Mouse (Mus musculus) limb, embryonic 11.5 days (tissue): ENCODE measurements around the gene 4933434E20Rik. TPM values are rescaled to one million over a fixed set of nuclear protein-coding genes. Genes with fewer than 3 reads are reported as not detected.

ENCODE experiments used
- ATAC-seq: fragments of 200-750 bp; cut with Nextera tagmentation; 2 replicates; pipeline ENCODE4 v1.8.0; 2017; ENCODE audit warnings: low read depth; ENCODE audit not compliant: insufficient number of reproducible peaks, low FRiP score, low TSS enrichment
- DNase-seq: peaks from one replicate; pipeline ENCODE4 v3.0.0-alpha.2; 2015; ENCODE audit warnings: low spot score
- H3K27ac ChIP-seq: fragments of 300-500 bp; sonication (generic); replicated peaks from 2 replicates; pipeline ENCODE4 v1.5.1; 2014; ENCODE audit warnings: low read depth, mild to moderate bottlenecking, low read length
- H3K27me3 ChIP-seq: fragments of 300-500 bp; sonication (generic); 2 replicates; pipeline ENCODE4 v1.6.1; 2014; ENCODE audit warnings: mild to moderate bottlenecking, low read length, mixed read lengths; ENCODE audit not compliant: control insufficient read depth, insufficient read depth
- H3K36me3 ChIP-seq: fragments of 300-500 bp; sonication (generic); 2 replicates; pipeline ENCODE4 v1.6.1; 2014; ENCODE audit warnings: mild to moderate bottlenecking, low read length, moderate library complexity, mixed read lengths; ENCODE audit not compliant: control insufficient read depth, insufficient read depth
- H3K4me1 ChIP-seq: fragments of 300-500 bp; sonication (generic); 2 replicates; pipeline ENCODE4 v1.6.1; 2014; ENCODE audit warnings: low read length, mixed read lengths; ENCODE audit not compliant: control insufficient read depth, insufficient read depth
- H3K4me2 ChIP-seq: fragments of 300-500 bp; sonication (generic); 2 replicates; pipeline ENCODE4 v1.6.1; 2014; ENCODE audit warnings: low read depth, mild to moderate bottlenecking, moderate library complexity; ENCODE audit not compliant: severe bottlenecking
- H3K4me3 ChIP-seq: fragments of 300-500 bp; sonication (generic); 2 replicates; pipeline ENCODE4 v1.5.1; 2014; ENCODE audit warnings: low read depth, low read length
- H3K9ac ChIP-seq: fragments of 300-500 bp; sonication (generic); 2 replicates; pipeline ENCODE4 v1.6.1; 2014; ENCODE audit warnings: mild to moderate bottlenecking, low read length
- H3K9me3 ChIP-seq: fragments of 300-500 bp; sonication (generic); 2 replicates; pipeline ENCODE4 v1.6.1; 2016; ENCODE audit warnings: low read length; ENCODE audit not compliant: control insufficient read depth
- WGBS: fragments of 180-500 bp; shearing (Covaris S2); extraction: QIAGEN DNeasy Blood & Tissue Kit; methylation state at CpG from one replicate; pipeline ENCODE4 v1.1.7; 2014; 5-methylcytosine and 5-hydroxymethylcytosine counted together
- polyA plus RNA-seq: library from polyadenylated mRNA; unstranded; fragments of >200 nt; fragmentation: Nextera tagmentation; extraction: Ambion mirVana; gene quantifications from 2 replicates; pipeline ENCODE4 v1.2.1, GENCODE M21; 2014

The 4933434E20Rik gene
- polyA plus RNA-seq, 1 experiment from 2014 or later, result 175 TPM

DNA sequence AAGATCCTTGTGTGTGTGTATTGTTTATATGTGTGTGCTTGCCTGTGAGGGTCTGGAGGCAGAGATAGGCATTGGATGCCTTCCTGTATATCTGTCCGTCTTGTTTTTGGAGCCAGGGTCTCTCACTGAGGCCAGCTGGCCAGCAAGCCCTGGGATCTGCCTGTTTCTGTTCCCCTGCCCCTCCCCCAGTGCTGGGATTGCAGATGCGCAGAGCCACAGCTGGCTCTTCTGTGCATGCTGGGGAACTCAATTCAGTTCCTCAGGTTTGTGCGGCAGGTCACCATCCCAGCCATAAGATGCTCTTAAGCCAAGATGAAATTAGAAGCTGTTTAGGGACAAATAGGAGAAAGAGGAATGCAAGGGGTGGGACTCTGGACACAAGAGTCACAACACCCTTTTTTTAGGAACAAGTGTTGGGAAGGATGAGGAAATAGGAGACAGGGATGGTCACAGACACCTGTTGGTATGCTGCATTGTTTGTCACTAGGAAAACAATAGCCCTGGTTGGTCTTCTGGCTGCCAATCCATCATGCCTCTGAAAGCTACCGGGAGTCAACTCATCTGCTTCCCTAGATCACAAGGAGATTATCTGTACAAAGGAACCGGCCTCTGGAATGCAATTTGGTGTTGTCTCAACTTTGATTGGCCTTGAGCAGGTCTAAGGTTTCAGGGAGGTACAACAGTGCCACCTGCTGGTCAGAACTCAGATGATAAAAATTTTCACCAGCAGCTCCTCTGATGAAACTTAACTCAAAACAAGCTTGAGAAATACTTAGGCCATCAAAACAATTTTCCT is 25.7 kb downstream of the 4933434E20Rik start:
- H3K27me3 ChIP-seq, result no peaks in the 10 kb centered on the region
- ATAC-seq, result no peak
- 13% methylated on average over 5 of the region's 5 CpGs for WGBS
- H3K36me3 ChIP-seq, result no peaks in the 10 kb centered on the region
- H3K27ac ChIP-seq, result no peak overlapping the region
- peaks cover 16% of the 10 kb centered on the region for H3K4me1 ChIP-seq
- no peak overlapping the region; the same call in 1 of the 2 replicates for H3K4me2 ChIP-seq
- no peak overlapping the region for H3K4me3 ChIP-seq
- peak; percentile 90 for DNase-seq
- no peak overlapping the region for H3K9ac ChIP-seq
- no peaks in the 10 kb centered on the region for H3K9me3 ChIP-seq

DNA sequence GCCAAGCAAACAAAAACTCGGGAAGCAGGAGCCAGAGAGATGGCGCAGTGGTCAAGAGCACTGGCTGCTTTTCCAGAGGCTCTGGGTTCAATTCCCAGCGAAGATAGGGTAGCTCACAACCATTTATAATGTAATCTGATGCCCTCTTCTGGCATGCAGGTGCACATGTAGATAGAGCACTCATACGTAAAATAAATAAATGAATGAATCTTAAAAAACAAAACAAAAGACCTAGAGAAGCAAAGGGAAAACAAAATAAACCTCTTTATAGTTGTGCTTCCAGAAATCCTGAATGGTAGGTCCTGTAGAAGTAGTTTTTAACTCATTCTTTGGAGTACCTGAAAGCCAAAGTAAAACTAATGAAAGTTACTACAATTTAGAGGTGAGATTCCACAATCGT is 26.8 kb downstream of the 4933434E20Rik start:
- Histone ChIP-seq H3K27me3 (no peaks in the 10 kb centered on the region), H3K9me3 (no peaks in the 10 kb centered on the region), H3K9ac (no peak overlapping the region), H3K4me3 (no peak overlapping the region), H3K4me1 (peaks cover 21% of the 10 kb centered on the region), H3K36me3 (no peaks in the 10 kb centered on the region), H3K27ac (no peak overlapping the region), H3K4me2 (no peak overlapping the region)
- 57% methylated on average over 5 of the region's 5 CpGs for WGBS
- ATAC-seq, result no peak
- DNase-seq, result no peak

DNA sequence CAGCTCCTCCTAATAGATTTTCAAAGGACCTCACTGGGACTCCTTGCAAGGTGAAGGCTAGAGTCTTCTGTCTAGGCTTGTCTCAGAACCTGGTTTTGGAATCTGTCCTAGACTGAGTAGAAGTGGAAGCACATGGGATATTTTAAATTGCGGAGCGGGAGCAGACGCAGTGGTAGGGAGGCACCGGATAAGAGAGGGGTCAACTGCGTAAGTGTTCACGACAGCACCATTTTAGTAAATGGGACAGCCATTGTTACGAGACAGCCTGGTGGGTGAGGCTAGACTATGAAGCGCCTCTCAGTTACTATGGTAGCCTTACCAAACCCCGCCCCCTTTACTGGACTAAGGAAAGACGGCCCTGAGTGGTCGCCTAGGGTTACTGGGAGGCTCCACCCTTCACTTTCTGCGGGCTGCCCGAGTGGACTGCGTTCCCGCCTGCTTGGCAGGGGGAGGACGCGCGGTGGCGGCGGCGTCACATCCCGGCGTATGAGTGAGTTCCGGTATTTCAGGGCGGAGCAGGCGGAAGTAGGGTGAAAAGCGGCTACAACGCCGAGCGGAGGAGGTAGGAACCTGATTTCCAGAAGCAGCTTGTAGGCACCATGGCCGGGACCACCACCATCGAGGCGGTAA is 27.8 kb downstream of the 4933434E20Rik start:
- WGBS, result under 1% methylated on average over 33 of the region's 33 CpGs
- no peaks in the 10 kb centered on the region for H3K9me3 ChIP-seq
- ATAC-seq (peak; percentile 95), DNase-seq (peak; percentile 96)
- H3K4me3 ChIP-seq, result peak overlapping the region; percentile 81
- H3K36me3 ChIP-seq, result no peaks in the 10 kb centered on the region
- peak overlapping the region; percentile 93 for H3K27ac ChIP-seq
- no peaks in the 10 kb centered on the region for H3K27me3 ChIP-seq
- H3K4me2 ChIP-seq, result peak overlapping the region; percentile 76
- H3K4me1 ChIP-seq, result peaks cover 27% of the 10 kb centered on the region
- peak overlapping the region; percentile 78 for H3K9ac ChIP-seq

DNA sequence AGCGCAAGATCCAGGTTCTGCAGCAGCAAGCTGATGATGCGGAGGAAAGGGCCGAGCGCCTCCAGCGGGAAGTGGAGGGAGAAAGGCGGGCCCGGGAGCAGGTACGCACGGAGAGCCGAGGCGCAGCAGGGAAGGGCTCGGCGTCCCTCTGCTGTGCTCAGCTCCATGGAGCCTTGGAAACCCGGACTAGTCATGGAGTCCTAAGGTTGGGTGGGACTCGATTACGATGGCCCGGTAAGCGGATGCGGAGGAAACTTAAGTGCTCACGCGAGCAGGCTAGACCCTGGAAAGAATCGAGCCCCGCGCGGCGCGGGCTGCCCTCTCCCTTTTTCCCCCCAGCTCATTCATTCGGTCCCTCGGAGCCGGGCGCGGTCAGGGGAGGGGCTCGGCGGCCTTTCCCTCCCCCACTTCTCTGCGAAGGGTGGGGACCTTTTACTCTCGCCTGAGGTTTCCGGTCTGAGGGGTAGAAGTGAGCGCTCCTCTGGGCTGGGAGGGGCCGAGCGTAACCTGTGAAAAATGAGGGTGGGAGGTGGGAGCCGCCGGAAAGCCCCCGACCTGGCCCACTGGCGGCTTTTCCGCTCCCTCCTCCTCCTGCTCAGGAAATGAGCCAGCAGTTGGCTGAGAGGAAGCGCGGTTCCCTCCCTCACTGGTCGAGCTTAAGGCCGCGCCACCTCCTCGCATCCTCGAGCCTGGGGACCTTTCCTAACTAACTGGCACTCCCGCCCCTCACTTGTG is 28.5 kb downstream of the 4933434E20Rik start:
- peak; percentile 84 for DNase-seq
- H3K27ac ChIP-seq, result peak overlapping the region; percentile 93
- WGBS, result under 1% methylated on average over 53 of the region's 53 CpGs

DNA sequence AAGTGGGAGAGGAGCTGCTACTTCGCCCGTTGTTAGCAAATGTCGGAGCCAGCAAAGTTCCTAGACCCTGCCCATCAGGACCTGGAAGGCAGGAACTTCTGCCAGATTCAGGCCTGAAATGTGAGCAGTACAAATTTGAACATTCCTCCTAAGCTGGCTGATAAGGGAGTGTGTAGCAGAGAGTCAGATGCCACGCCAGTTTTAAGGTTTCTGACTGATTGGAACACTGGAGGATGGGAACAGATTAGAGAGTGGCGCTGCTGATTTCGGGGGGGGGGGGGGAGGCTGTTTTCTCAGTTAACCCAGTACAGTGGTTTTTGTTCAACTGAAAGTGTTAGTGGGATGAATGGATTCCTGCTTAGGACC is 29.0 kb downstream of the 4933434E20Rik start:
- no peak for DNase-seq
- peaks cover 27% of the 10 kb centered on the region for H3K4me1 ChIP-seq
- no peaks in the 10 kb centered on the region for H3K9me3 ChIP-seq
- peak overlapping the region; percentile 76 for H3K4me2 ChIP-seq
- no peak for ATAC-seq
- peak overlapping the region; percentile 78 for H3K9ac ChIP-seq
- H3K4me3 ChIP-seq, result peak overlapping the region; percentile 81
- WGBS, result under 1% methylated on average over 6 of the region's 6 CpGs
- peak overlapping the region; percentile 93 for H3K27ac ChIP-seq
- H3K36me3 ChIP-seq, result no peaks in the 10 kb centered on the region
- no peaks in the 10 kb centered on the region for H3K27me3 ChIP-seq

More for the DNA sequence above, 28.5 kb downstream of the 4933434E20Rik start:
- Histone ChIP-seq H3K4me2 (peak overlapping the region; percentile 76), H3K9me3 (no peaks in the 10 kb centered on the region), H3K4me3 (peak overlapping the region; percentile 81), H3K36me3 (no peaks in the 10 kb centered on the region), H3K9ac (peak overlapping the region; percentile 78), H3K27me3 (no peaks in the 10 kb centered on the region), H3K4me1 (peaks cover 27% of the 10 kb centered on the region)
- ATAC-seq, result peak; percentile 70

DNA sequence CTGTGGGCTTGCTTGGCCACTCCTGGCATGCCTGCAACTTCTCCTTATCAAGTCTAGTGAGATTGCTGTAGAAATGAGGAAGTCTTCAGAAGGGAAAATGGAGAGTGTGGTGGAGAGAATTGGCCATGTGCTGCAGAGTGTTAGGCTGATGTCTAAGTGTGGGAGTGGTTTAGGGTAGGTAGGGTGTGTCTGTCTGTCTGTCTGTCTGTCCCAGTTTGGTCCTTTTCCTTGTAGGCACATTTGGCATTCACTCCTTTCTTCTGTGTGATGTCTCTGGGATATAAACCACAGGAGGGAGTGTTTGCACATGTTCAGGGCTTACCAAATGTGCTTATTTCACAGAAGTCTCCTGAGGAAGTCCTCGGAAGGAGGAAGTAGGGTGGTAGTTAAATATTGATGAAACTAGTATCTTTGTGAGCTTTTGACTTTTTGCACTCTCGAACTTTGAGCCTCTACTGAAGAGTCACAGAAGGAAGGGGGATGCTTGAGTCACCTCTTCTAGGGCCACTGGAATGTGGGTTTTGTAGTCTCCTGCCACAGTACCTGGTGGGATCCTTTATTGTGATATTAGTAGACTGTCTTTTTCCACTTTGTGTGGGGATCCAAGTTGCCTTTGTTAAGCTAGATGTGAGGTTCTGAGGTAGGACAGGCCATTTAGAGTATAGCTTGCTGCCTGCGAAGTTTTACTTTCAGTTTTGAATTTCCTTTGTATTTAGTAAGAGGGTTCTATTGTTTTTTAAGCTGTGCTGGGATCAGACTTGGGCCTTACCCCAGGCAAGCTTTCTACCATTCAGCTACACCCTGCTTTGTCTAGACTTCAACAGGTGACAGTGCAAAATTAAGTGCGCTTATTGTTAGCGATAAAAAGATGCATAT is 30.2 kb downstream of the 4933434E20Rik start:
- H3K36me3 ChIP-seq, result no peaks in the 10 kb centered on the region; the same call in 1 of the 2 replicates
- peaks cover 27% of the 10 kb centered on the region for H3K4me1 ChIP-seq
- peak overlapping the region; percentile 81; the same call in 1 of the 2 replicates for H3K4me3 ChIP-seq
- H3K9ac ChIP-seq, result no peak overlapping the region
- no peaks in the 10 kb centered on the region for H3K27me3 ChIP-seq
- ATAC-seq (no peak), DNase-seq (no peak)
- 81% methylated on average over 5 of the region's 5 CpGs for WGBS
- peak overlapping the region; percentile 76 for H3K4me2 ChIP-seq
- H3K27ac ChIP-seq, result no peak overlapping the region
- H3K9me3 ChIP-seq, result no peaks in the 10 kb centered on the region

DNA sequence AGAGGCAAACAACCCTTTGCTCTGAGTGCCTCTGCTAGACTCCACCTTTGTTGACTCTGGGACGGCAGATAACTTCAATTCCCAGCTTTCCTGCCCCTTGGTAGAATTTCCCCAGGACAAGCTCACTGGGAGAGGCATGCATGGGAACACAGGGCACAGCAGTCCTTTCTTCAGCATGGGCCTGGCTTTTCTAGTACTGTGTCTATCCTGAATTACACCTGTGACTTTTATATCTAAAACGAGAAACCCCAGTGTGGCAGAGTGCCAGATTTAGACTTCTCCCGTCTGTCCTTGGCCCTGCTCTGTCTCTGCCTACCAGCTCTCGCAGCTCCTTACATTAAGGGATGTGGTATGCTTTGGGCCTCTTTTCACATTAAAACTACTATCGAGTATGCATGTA is 31.6 kb downstream of the 4933434E20Rik start:
- no peak overlapping the region for H3K9ac ChIP-seq
- DNase-seq, result no peak
- H3K4me3 ChIP-seq, result no peak overlapping the region
- no peaks in the 10 kb centered on the region for H3K27me3 ChIP-seq
- H3K9me3 ChIP-seq, result no peaks in the 10 kb centered on the region
- H3K4me1 ChIP-seq, result peaks cover 22% of the 10 kb centered on the region
- H3K36me3 ChIP-seq, result peaks cover 5% of the 10 kb centered on the region; the same call in 1 of the 2 replicates
- H3K27ac ChIP-seq, result no peak overlapping the region
- ATAC-seq, result no peak
- no peak overlapping the region for H3K4me2 ChIP-seq
- WGBS, result 76% methylated on average over 5 of the region's 5 CpGs
